Mouse (Mus musculus) kidney, adult 11 months (tissue): ENCODE measurements around the gene Nf2.

Experiments
- DNase-seq: peaks from one replicate; pipeline ENCODE4 v3.0.0; 2022

Nf2 gene

DNA sequence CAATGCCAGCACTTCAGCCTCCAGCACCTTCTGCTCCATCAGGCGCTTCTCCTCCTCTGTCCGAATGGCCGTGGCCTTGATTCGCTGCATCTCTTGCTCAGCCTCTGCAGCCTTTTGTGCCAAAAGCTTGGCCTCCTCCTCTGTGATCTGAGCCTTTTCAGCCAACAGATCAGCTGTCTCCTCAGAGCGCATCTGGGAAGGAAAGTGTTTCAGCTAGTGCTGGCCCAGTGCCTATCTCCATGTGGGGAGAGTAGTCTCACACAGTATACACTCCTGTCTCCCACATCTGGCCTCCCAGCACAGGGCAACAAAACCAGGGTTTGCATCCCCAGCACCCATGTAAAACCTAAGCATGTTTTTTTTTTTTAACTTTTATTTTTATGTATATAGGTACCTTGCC lies 59.6 kb downstream of the Nf2 start:
- no peak for DNase-seq

DNA sequence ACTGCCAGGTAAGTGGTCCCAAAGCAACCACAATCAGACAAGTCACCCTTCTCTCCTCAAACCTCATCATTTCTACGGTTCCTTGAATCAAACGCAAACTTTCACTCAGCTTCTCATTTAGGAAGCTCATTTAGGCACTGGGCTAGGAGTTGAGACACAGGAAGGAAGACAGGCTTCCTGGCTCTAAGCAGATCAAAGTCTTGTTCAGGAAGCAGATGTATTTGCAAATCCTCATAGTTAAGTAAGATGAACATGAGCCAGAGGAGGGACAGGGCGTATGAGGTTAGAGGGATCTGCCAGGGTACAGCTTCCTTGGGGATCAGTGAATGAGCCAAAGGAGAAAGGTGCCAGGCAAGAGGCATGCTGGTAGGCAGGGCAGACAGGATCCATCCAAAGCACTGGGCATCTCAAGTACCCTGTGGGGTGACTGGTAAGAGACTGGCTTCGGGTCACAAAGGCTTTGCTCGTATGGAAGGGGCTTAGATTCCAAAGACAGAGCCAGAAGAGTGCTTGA lies 64.7 kb downstream of the Nf2 start:
- DNase-seq, result peak; percentile 9

DNA sequence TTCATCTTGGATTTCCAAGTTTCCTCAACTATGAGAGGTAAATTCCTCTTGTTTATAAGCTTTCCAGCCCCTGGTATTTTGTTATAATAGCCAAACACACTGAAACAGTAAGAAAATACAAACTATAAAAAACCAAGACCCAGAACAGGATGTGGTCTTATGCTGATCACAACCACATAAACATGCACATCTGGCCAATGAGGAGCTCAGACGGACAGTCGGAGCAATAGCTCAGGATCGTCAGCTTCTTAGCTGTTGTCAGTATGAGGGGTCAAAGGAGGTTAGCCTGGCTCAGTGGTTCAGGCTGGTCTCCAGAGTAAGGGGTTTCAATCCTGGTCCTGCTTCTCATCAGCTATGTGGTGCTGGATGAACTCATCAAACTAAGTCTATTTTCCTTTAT lies 66.2 kb downstream of the Nf2 start:
- DNase-seq, result no peak

DNA sequence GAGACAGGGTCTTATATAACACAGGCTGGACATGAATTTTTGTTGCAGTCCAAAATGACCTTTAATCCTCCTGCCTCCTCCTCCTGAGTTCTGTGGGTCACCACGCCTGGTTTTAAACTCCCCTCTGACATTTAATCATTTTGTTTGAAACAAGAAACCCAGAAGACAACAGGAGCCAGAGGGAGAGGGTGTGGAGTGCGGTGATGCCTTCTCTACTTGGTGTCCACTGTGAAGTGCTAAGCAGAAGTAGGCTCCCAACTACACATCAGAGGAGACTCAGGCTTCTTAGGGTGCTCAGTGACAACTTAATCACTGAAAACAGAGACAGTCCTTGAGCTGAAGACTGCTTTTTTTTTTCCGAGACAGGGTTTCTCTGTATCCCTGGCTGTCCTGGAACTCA lies 68.4 kb downstream of the Nf2 start:
- no peak for DNase-seq

DNA sequence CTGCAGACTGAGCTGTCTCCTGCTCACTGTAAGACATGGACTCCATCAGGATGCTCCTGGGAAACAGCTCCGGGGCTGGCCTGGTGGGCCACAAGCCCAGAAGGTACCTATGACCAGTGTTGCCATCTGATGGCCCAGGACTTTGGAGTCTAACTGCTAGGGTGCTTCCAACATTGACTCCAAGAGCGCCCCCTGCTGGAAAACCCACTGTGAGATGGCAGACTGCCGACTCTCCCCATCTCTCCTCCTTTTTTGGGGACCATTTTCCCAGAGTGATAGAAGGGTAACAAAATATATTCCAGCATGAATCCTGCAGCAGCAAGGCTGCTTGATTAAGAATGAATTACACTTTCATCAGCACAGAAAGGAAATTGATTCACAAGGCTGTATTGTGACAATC lies 76.4 kb downstream of the Nf2 start:
- peak; percentile 28 for DNase-seq

DNA sequence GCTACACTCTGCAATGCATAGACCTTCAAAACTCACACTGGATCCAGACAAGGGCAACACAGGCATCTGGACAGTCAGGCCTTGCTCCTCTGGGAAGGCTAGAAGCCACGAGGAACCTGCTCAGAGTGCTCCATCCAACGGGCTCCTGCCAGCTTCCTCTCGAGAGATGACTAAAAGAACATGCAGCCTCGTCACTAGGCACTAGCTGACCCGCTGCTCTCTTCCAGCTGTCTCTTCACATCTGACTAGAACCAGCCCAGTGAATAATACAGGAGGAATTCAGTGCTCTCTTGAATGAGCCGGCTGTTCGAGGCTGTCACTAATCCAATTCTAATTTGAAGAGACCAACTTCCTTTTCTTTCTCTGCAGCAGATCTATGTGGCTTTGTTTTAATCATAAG lies 77.6 kb downstream of the Nf2 start:
- no peak for DNase-seq

DNA sequence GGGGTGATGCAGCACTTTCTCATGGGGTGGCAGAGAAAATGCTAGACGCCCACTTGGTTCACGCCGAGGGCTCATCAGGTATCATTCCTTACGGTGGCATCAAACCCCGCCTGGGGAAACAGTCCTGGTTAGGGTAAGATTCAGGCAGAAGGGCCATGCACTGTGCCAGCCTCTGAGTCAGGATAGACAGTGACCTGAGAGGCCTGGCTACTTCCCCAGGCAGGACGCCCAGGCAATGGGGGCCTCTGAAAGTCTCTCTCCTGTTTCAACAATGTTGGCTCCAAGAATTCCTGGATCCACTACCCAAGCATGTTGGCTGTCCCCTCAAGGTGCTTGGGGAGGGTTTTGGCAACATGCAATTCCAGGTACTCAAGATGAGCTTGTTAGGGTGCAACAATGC lies 79.5 kb downstream of the Nf2 start:
- no peak for DNase-seq

DNA sequence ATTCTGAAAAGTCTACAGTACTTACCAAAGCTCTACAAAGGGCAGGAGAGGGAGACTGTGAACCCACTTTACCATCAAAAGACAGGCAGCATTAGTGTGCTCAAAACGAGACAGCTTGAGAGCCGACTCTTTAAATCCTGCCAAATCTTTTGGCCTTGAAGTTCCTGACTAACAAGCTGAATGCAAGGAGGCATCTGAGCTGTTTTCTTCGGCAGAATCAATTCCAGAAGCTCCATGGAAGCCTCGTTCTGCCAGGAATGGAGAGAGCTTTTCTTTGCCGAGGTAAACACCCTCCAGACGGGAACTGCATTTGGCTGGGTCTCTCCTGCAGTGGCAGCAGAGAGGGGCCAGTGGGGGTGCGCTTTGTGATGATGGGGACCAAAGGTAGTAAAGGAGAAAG lies 80.0 kb downstream of the Nf2 start:
- DNase-seq, result no peak

DNA sequence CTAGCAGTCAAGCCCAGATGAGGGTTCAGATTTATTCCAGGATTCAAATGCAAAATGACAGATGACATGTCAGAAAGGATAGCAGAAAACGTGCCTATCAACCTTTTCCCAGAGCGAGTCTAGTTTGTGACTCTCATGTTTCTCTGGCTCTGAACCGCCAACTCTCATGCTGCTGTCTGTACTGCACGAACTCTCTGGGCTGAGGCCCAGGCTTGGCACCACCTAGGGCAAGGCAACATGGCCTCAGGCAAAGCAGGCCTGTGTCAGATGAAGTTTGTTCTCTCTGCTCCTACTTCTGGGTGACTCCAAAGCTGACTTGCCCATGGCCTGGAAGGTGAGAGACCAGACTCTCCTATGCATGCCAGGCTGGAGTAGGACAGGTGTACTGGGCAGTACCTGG lies 80.9 kb downstream of the Nf2 start:
- DNase-seq, result no peak

DNA sequence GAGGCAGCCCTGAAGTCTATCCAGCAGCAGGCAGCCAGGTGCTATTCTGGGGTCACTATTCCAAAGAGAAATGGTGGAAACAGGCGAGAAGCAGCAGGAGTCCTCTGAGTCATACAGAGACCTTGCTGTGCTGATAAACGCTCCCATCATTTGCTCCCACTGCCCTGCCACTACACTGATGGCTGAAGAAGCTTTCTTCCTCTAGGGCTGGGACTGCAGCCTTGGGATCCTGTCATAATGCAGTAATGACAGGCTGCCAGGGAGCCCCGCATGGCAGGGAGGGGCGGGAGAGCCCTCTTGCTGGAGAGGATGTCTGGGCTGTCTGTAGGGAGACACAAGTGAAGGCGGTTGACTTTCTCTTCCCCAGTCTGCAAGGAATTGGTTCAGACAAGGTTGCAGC lies 84.9 kb downstream of the Nf2 start:
- DNase-seq, result no peak

DNA sequence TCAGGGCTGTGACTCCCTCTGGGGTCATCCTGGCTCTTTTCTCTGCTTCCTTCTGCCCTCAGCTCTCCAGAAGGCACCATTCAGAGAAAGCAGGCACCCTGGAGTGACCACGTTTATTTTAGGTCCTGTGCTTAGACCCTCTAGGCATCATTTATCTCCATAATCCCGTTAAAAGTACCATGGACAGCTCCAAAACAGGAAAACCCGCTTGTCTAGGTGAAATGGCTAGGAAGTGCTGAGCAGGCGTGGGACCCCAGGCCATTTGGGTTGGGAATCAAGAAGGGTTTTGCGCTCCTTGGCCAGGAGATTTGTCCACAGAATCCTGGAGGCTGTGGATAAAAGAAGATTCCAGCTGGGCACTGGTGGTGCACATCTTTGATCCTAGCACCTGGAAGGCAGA lies 85.7 kb downstream of the Nf2 start:
- no peak for DNase-seq

DNA sequence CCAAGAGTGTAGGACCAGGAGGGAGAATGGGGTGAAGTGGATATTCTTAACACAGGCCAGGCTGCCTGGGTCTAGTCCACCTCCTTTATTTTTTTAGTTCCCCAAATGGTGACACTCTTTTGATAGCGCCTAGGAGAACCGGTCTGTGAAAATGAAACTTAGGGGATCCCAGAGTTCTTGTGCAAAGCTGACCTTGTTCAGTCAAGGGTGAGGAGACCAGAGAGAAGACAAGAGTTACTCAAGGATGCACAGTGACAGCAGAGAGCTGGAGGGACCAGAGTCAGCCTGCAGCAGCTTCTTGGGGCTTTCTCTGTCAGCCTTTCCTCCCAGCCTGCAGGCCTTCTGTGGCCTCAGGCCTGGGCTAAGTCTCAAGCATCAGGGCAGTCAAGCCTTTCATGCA lies 86.8 kb downstream of the Nf2 start:
- DNase-seq, result no peak

DNA sequence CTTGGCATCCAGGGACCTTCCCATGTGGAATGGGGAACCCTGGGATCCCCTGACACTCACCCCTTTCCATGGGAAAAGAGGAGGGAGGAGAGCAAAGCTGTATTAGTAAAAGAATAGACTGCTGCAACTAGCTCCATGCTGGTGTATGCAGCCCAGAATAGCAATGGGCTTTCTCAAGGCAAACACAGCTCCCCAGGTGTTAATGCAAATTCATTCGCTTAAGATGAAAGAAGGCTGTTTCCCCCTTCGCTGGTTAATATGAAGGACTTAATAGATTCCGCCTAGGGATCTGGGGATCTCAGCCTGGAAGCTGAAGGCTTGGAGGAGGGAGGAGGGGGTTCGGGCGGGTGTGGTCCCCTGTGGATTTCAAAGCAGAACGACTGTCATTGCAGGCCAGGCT lies 87.3 kb downstream of the Nf2 start:
- no peak for DNase-seq

DNA sequence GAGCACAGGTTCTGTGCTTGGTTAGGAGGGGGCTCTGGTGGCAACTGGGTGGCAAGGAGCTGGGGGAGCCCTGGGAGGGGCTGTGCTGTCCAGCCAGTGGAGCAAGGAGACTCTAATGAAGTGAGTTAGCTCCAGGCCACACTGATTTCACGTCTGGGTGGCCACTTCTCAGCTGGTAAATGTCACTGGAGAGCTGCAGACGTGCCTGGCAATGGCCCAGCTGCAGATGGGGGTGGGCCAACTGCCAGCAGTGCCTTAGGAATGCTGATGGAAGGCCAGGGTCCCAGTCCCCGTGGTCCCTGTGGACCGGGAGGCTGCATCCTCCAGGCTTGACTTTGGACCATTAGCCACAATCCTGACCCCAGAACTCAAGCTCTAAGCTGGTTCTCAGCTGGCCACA lies 88.9 kb downstream of the Nf2 start:
- peak; percentile 30 for DNase-seq

DNA sequence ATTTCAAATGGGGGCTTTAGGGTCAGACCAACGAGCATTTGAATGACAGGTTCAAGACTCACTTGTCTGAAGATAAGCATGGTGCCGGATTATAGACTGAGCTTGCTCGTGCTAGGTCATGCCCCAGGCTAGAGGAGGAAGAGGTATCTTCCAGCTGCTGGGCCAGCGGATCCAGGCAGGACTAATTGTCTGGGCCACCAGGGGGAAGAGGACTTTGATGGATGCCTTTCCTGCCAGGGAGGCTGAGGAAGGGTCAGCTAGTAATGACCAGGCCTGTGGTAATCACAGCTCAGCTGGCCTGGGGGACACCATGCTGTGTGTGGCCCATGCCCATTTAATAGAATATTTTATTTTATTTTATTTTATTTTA lies 91.6 kb downstream of the Nf2 start:
- DNase-seq, result no peak

DNA sequence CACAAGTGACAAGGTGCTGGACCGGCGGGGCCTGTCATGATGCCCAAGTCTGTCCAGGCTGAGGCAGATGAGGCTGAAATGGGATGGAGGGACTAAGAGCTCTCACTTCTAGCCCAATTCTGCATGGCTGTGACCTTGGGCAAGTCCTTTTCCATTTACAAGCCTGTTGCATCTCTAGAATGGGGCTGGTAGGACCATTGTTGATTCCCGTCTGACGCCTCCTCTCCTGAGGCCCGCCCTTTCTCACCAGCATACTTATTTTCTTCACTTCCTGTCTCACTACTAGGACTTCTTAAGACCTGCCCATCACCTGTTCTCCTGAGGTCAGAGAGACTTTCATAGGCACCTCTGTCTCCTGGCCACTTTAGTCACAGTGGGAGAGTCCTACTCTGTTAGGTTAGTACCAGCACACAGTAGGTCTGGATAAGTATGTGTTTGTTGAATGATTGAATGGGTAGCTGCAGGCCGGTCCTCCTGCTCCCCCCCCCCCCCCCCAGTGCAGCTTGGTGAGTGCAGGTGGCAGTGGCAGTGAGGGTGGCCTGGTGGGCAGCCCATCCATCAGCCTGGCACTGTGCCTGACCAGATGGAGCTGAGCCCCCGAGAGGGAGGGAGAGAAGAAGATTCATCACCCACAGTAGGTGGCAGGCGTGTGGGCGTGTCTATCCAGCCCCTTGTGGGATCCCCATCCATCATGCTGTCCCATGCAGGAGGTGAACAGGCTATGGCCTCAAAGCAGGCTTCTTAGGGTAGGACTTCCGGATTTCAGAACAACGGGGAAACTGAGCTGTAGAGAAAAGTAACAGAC lies 92.2 kb downstream of the Nf2 start:
- no peak for DNase-seq

DNA sequence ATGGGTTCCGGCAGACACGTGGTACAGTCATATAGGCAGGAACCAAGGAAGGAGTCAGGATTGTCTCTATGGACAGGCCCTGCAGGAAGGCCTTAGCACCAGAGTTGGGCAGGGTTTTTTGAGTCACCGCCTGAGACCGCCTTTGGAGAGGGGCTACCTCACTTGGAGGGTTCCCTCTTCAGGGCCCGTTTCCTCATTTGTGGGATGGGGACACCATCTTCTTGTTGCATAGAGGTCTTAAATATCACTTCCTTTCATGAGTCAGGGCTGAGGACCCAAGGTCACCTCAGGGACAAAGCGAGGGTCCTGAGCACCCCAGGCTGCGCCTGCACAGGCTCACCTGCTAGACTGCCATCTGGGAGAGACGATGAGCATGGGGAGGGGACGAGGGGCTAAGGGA lies 92.9 kb downstream of the Nf2 start:
- DNase-seq, result no peak

DNA sequence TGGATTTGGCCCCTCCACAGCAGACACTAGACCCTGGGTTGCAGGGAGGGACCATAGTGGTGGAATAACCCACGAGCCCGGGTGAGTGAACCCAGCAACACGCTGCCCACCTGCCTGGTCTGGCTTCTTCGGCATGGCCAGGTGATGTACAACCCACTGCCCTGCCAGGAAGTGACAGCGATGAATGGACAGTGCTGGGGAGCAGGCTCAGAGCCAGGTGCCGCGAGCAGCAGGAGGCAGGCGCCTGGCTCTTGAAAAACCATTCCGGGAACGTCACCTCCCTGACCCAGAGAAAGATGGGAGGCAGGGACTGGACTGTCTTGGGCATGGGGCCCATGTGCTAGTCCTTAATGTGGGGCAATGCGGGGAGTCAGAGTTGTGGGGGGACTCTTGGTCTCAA lies 94.5 kb downstream of the Nf2 start:
- no peak for DNase-seq

DNA sequence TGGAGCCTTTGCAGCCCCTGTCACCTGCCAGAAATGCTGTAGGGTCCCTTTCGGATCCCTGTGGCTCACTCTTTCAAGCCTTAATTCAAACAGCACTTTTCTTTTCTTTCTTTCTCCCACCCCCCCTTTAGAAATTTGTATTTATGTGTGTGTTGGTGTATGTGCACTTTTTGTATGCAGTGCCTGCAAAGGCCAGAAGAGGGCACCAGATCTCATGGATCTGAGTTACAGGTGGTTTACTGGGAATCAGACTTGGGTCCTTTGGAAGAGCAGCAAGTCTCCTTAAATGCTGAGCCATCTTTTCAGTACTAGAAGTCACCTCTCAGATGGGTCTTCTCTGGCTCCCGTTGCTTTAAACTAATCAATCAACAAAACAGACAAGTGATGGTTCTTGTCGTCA lies 95.3 kb downstream of the Nf2 start:
- DNase-seq, result no peak

DNA sequence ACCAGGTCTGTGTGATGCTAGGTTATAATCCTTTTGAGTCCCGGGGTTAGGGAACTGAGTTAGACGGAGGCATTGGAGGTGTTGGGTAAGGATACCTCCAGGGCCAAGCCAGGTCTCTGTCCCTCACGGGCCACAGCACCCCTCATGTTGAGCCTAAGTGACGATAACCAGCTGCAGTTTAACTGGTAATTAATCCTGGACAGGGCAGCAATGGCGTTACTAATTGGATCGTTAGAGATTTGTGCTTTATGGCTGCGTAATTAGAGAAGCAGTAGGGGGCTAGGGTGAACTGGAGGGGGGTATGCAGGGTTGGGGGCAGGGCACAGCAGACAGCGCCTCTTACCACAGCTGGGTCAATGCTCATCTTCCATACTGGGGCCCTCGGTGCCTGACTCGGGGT lies 96.5 kb downstream of the Nf2 start:
- no peak for DNase-seq

DNA sequence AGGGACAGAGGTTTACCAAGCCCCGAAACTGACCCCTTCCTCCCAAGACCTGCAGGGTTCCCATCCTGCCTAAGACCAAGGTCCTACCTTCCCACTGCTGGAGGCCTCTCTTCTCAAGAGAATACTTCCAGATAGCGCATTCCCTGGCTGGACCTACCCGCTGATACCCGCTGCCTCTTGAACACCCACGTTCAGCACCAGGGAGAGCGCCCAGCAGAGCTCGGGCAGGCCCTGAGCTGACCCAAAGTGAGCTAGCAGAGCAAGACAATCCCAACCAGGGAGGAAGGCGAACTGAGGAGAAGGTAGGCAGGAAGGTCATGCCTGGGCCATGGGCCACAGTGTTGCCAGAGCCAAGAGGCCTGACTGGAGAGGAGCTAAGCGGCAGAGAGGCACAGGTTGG lies 99.1 kb downstream of the Nf2 start:
- peak; percentile 51 for DNase-seq

DNA sequence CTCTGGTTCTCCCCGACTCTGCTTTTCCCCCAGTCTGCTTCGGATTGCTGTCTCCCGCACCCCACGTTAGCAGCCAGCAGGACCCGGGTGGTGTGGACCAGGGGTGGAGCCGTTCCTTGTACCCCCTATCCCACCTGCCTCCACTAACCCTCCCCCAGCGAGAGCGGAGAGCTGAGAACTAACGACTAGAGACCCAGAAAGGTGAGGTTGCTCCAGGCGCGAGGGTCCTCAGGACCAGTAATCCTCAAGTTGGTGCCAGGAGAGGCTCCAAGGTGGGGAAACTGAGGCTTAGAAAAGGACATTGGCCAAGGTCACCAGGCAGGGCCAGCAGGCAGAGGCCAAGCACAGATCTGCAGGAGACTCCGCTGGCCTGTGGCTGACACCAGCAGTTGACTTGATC lies 102.1 kb downstream of the Nf2 start:
- DNase-seq, result no peak

DNA sequence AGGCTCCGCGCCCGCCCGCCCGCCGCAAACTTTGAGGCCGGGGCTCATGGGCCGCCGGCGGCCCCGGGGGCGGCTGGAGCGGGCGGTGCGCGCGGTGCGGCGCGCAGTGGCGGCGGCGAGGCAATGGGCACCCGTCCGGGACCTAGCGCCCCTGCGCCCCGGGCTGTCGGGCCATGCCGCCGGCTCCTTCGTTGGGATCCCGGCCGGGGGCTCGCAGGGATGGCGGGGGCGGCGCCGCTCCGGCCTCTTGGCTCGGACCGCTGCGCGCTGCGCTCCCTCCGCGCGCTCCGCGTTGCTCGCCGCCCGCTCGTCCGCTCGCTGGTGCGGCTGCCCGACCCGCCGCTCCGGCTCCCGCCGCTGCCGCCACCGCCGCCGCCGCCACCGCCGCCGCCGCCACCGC lies 102.6 kb downstream of the Nf2 start, which contains the start of gene Cabp7:
TSS of gene Cabp7 (minus strand) at position 46 of the 400 bp plus-strand sequence.
- DNase-seq, result no peak

DNA sequence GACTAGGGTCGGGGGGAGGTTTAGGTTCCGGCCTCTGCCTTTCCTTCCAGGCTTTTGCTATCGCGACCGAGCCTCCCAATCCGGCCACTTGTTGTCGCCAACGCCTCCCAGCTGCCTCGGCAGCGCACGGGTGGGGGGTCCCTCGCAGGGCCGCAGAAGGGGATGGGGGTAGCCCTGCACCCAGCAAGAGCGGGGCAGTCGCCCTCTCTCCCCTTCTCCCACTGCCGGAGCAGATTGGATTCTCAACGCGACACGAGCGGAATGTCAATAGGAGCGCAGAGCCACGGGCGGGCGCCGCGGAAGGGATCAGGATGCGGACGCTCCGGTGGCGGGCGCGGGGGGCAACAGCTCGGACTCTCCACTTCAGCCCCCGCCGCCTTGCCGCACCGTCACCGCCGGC lies 103.4 kb downstream of the Nf2 start:
- DNase-seq, result no peak

DNA sequence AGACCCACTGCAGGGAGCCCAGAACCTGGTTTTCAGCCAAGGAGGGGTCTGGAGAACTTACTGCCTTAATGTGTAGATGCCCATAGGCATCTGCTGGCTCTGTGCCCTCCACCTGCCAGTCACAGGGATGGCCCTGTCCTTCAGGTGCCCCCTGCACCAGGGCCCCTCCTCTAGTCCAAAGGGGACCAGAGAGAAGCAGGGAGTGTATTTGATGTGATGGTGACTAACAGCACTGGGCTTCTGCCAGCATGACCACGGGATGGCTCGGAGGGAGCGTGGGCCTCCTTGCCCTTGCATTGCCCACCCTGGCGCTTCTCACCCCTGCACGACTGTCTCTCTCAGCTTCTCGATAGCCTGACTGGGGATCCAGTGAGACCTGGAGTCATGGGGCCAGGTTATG lies 104.6 kb downstream of the Nf2 start:
- no peak for DNase-seq
